Mouse (Mus musculus) natural killer cell, adult 2 months (primary cell): Measurements from ENCODE around the gene Dpp6.

Source experiments
- DNase-seq, 2 experiments: peaks; one replicate each; pipeline ENCODE4 v3.0.0; 2022; ENCODE audit warnings: low spot score in 2 of 2

Dpp6 gene

DNA sequence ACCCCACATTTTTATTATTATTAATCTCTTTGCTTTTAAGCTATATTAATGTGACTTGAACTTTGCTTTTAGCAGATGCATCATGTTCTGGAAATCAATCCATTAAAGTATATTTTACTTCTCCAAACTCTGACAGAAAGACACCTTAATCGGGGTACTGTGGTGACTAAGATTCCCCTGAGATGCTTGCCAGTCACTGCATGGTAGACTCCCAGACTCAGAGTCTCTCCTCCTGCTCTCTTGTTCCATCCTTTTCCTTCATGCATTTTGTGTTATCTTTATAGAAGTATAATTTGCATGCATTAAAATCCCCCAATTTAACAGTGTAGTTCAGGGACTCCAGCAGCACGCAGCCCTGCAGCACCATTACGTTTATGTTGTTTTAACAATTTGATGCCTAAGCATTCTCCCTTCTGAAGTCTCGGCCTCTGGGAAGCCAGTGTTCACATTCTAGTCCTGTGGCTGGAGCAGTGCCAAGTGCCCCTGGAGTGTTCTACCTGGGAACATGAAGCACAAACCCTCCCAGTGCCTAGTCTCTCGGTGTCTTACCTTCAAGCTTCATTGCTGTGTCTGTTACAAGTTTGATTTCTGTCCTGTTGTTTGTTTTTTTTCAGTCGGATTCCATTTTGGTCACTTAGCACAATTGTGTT, 153.1 kb downstream of the Dpp6 start:
- no peak for DNase-seq

DNA sequence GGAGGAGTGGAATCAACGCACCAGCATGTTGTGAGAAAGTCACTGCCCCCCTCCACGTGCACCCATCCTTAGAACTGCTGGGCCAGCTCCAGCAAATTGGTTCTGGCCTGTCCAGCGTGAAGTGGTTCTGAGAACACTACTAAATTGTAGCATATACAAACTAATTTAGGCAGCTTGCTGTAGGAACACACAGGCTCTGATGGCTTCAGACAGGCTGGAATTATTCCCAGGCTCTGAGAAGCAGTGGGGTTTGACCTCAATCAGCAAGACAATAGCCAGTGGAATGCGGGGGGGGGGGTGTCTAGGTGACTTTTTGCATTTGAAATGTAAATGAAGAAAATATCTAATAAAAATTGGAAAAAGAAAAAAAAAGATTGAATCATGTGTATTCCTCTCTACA, 156.2 kb downstream of the Dpp6 start:
- DNase-seq: no peak

GRCm38 (mm10) chr5:26979348-26979747, 162.3 kb downstream of the Dpp6 start:
- DNase-seq: no peak

- no peak for DNase-seq
Observed at GRCm38 (mm10) chr5:26979755-26980154, 162.8 kb downstream of the Dpp6 start.

GRCm38 (mm10) chr5:26985114-26985513, 168.1 kb downstream of the Dpp6 start:
- DNase-seq: no peak

DNA sequence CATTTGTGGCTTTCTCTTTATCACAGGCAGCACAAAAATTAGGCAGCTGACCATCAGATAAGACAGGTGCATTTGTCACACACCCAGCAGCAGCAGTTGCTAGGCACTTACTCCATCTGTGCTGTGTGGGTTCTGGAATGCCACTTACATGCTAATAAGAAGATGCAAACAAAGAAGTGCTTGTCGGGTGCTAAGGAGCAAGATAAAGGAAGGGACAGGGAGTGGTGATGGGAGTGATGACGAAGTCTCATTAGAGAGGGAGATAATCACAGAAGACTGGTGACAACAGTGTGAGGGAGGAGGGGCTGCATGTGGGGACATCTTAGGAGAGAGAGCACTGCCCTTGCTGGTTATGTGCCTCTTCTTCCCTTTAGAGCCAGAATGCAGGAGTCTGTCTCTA, 174.6 kb downstream of the Dpp6 start:
- DNase-seq: no peak

- no peak for DNase-seq
Observed at GRCm38 (mm10) chr5:27003537-27003936, 186.5 kb downstream of the Dpp6 start.

DNA sequence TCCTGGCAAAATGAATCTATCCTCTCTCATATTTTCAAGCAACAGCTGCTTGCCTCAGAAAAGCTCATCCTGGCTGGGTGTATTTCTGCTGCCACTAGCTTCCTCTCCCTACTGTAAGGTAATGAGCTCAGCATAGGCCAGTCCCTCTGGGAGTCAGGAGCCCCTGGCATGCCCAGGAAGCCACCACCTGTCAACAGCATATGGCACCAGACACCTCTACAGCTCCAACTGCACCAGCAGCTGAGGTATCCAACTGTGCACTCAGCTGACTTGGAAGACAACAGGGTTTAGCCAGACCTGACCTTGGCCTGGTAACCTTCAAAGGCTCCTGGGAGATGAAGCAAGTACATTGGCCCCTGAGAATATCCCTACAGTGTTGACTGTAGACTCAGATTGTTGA, 192.2 kb downstream of the Dpp6 start:
- no peak for DNase-seq

- DNase-seq: no peak
Observed at GRCm38 (mm10) chr5:27010582-27010981, 193.6 kb downstream of the Dpp6 start.

DNA sequence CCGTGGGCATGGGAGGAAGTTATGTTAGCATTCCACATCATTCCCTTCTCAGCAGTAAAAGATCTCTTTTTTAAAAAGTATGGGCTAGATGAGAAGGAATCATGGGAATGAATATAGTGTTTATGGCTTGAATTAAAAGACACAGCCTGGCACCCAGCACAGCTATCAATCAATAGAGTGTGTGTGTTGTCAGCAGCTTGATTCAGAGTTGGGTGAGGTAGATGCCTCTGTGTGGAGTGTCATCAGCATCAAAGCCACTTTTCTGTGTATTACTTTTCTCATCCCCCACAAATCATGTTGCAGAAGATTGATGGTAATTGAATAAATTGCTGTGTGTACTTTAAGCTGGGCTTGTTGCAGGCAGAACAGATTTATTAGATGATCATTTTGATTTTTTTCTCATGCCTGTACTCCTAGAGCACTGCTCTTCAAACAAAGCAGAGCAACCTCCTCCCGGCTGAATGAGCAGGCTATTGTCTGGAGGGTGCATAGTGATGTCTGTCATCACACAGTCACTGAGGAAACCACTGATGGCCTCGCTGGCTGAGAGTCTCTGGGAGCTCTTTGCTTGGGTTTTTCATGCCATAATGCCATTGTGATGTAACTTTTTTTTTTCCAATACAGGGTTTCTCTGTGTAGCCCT, 201.4 kb downstream of the Dpp6 start:
- DNase-seq: no peak

DNA sequence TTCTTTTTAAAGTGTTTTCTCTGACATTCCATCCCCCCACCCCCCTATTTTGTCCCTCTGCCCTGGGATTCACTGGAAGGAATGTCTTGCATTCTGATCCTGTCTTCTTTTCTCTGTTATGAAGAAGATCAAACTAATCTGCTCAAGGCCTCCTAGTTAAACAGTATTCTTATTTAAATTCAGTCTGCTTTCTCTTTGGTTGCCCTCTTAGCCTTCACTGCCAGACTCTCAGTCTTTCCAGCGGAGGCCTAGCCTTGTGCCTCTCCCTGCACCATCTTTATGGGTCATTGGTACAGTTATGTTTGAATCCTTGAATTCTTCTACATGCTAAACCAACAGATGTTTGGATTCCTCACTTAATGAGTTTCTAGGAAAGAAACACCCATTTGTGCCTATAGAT, 211.6 kb downstream of the Dpp6 start:
- DNase-seq: no peak

GRCm38 (mm10) chr5:27029784-27030183, 212.8 kb downstream of the Dpp6 start:
- DNase-seq: no peak

DNA sequence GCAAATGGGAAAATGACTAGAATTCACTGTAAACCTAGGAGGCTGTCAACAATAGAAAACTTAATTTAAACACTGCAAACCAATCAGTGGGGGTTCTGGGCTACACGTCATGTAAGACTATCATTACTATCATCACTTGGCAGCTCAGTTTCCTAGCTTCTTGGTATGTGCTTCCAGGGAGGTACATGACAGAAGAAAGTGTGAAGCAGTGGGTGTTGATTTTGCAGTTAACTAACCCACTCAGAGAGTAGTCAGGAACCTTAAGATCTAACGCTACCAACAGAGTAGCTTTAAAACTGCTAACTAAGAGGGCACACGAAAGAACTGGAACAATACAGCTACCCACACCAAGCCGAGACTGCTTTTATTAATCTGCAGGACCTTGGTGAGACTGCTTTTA, 217.9 kb downstream of the Dpp6 start:
- DNase-seq: no peak

DNA sequence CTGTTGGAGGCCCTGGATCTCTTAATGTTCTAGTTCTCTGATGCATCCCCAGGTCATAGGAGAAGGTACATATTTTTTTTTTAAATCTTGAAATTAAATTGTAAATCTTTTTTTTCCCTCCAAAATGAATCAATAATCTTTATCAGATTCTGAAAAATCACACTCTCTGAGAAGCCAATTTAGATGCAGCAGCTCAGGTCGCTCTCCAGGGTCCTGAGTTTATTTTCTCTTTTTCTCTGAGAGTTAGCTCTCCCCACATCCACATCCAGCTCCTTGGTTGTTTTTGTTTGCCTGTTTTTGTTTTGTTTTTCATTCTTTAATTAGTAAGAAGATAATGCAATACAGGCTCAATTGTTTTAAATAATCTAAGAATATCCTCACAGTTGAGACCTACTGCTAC, 218.3 kb downstream of the Dpp6 start:
- DNase-seq: no peak

DNA sequence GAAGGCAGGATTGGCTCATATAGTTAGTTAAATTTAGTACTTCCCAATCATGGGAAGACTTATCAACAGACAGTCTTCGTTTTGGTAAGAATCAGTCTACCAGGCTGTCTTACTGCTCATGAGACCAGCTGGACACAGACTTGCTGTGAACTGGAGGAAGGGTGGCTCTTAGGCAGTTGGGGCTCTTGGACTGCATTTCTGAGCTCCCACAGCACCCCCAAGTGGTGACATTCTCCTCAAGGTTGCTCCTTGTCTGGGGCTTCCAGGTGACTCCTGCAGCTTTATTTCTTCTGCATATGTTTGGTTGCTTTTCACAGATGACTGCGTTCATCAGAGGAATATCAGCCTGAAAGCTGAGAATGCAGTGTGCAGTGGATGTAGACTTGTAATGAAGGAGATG, 218.9 kb downstream of the Dpp6 start:
- no peak for DNase-seq

- DNase-seq: no peak
Observed at GRCm38 (mm10) chr5:27037796-27038195, 220.8 kb downstream of the Dpp6 start.

- no peak for DNase-seq
Observed at GRCm38 (mm10) chr5:27048167-27048566, 231.2 kb downstream of the Dpp6 start.

GRCm38 (mm10) chr5:27048926-27049325, 231.9 kb downstream of the Dpp6 start:
- no peak for DNase-seq

DNA sequence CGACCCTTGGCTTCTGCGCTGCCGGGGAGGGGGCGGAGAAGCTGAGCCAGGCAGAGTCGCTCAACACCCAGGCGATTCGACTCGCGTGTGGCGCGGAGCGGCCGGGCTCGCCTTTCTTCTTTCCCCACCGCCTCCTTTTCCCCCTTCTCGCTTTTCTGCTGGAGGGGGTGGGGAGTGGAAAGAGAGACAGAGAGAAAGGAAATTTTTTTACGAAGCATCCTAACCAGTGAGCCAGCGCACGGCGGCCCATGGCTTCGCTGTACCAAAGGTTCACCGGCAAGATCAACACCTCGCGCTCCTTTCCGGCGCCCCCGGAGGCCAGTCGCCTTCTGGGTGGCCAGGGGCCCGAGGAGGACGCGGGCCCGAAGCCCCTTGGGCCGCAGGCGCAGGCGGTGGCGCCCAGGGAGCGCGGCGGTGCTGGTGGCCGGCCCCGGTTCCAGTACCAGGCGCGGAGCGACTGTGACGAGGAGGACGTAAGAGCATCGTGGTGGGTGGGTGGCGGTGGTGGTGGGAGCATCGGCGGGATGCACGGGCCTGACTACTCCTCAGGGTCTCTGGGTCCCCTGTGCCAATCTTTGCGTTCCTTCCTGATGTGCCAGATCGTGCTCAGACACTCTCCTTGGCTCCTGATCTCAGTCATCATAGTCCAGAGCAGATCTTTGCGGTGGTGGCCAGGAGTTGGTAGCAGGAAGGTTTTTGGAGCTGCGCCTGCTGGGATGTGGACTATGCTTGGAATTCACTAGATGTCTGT, 232.5 kb downstream of the Dpp6 start:
- no peak for DNase-seq

GRCm38 (mm10) chr5:27051250-27051649, 234.2 kb downstream of the Dpp6 start:
- no peak for DNase-seq

DNA sequence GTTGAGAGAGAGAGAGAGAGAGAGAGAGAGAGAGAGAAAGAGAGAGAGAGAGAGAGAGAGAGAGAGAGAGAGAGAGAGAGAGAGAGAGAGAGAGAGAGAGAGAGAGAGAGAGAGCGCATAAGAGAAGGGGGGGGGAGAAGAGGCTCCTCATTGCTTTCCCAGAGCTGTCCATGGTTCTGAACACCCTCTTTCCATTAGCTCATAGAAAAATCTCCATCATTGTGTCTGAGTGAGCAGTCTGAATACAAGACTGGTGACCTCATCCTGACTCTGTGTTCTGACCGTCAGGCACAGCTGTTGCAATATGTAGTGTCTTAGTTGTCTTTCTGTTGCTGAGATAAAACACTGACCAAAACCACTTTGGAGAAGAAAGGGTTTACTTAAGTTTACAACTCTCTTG, 235.4 kb downstream of the Dpp6 start:
- no peak for DNase-seq

GRCm38 (mm10) chr5:27056436-27056835, 239.4 kb downstream of the Dpp6 start:
- no peak for DNase-seq

- no peak for DNase-seq
Observed at GRCm38 (mm10) chr5:27060114-27060513, 243.1 kb downstream of the Dpp6 start.
